Mouse (Mus musculus) embryonic facial prominence, embryonic 13.5 days (tissue): Measurements from ENCODE around the gene 5730409E04Rik. TPM values are rescaled to one million over a fixed set of nuclear protein-coding genes. Genes with fewer than 3 reads are reported as not detected.
A peak's percentile ranks its signal among the peaks of the same experiment; 100 is the strongest.

Source experiments
- ATAC-seq: fragments of 200-750 bp; cut with Nextera tagmentation; 2 replicates; pipeline ENCODE4 v1.8.0; 2017; ENCODE audit warnings: low read depth; ENCODE audit not compliant: insufficient number of reproducible peaks, insufficient read depth, low FRiP score, low TSS enrichment
- H3K27ac ChIP-seq: fragments of 300-500 bp; sonication (generic); 2 replicates; pipeline ENCODE4 v1.5.1; 2015; ENCODE audit warnings: moderate library complexity, mild to moderate bottlenecking, inconsistent platforms
- H3K27me3 ChIP-seq: fragments of 300-500 bp; sonication (generic); 2 replicates; pipeline ENCODE4 v1.6.1; 2015; ENCODE audit warnings: mild to moderate bottlenecking, inconsistent platforms
- H3K36me3 ChIP-seq: fragments of 300-500 bp; sonication (generic); 2 replicates; pipeline ENCODE4 v1.6.1; 2015; ENCODE audit warnings: mild to moderate bottlenecking, inconsistent platforms
- H3K4me1 ChIP-seq: fragments of 300-500 bp; sonication (generic); 2 replicates; pipeline ENCODE4 v1.6.1; 2015; ENCODE audit warnings: inconsistent platforms
- H3K4me2 ChIP-seq: fragments of 300-500 bp; sonication (generic); 2 replicates; pipeline ENCODE4 v1.6.1; 2015; ENCODE audit warnings: moderate library complexity, mild to moderate bottlenecking, inconsistent platforms
- H3K4me3 ChIP-seq: fragments of 300-500 bp; sonication (generic); 2 replicates; pipeline ENCODE4 v1.5.1; 2015; ENCODE audit warnings: mild to moderate bottlenecking, inconsistent platforms
- H3K9ac ChIP-seq: fragments of 300-500 bp; sonication (generic); 2 replicates; pipeline ENCODE4 v1.6.1; 2015; ENCODE audit warnings: mild to moderate bottlenecking, inconsistent platforms
- H3K9me3 ChIP-seq: fragments of 300-500 bp; sonication (generic); 2 replicates; pipeline ENCODE4 v1.6.1; 2016; ENCODE audit warnings: inconsistent platforms
- WGBS: fragments of 180-500 bp; shearing (Covaris S2); methylation state at CpG from one replicate; pipeline ENCODE4 v1.1.7; 2015; ENCODE audit warnings: mixed read lengths; 5-methylcytosine and 5-hydroxymethylcytosine counted together
- polyA plus RNA-seq: library from polyadenylated mRNA; unstranded; fragments of >200 nt; fragmentation: Nextera tagmentation; extraction: Ambion mirVana; gene quantifications from 2 replicates; pipeline ENCODE4 v1.2.1, GENCODE M21; 2015

Gene 5730409E04Rik
- polyA plus RNA-seq, 1 experiment from 2014 or later = 5.0 TPM

DNA sequence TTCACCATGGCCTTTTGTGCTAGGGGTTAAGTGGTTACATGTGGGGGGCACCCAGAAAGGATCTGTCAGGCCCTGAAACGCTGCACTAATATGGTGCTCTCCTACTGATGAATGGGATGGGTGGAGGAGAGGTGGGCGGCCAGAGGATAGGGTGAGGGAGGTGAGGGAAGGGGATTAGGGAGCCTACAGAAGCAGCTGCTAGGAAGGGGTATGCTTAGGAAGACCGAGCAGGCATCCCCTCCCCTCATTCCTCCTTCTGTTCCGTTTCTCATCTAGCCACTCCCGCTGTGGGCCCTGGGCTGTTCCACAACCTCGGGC lies 7.2 kb upstream of the 5730409E04Rik start:
- Histone ChIP-seq H3K4me2 (peak overlapping the region; percentile 55), H3K27me3 (no peaks in the 10 kb centered on the region), H3K4me3 (peak overlapping the region; percentile 20; the same call in 1 of the 2 replicates), H3K9me3 (no peaks in the 10 kb centered on the region), H3K4me1 (peaks cover 12% of the 10 kb centered on the region), H3K27ac (0 out of 2 replicates have a peak overlapping the region, but pooled peaks have one; percentile 34), H3K36me3 (no peaks in the 10 kb centered on the region), H3K9ac (peak overlapping the region; percentile 38; the same call in 1 of the 2 replicates)
- ATAC-seq = peak; percentile 48; the same call in 1 of the 2 replicates
- 7% methylated on average over 6 of the region's 6 CpGs for WGBS

DNA sequence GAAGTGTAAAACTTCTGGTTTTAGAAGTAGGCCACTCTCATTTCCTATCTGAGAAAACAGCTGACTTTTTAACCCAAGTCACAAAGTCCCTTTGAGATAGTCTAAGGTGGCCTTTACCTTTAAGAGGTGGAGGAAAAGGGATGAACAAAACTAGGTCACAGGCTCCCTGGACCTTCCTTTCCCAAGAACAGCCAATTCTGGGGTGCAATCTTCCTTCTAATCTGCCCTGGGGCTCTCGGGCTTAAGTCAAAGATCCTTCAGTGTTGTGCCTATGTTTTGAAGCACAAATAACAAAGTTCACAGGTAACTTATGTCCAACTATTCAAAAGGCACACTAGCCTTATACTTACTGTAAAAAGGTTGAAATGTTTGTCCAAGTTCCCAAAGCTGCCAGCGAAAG lies 5.5 kb upstream of the 5730409E04Rik start:
- Histone ChIP-seq H3K27me3 (no peaks in the 10 kb centered on the region), H3K4me3 (no peak overlapping the region), H3K4me1 (peaks cover 12% of the 10 kb centered on the region), H3K27ac (no peak overlapping the region), H3K36me3 (no peaks in the 10 kb centered on the region), H3K9ac (no peak overlapping the region), H3K9me3 (no peaks in the 10 kb centered on the region), H3K4me2 (no peak overlapping the region)
- no peak for ATAC-seq
- 76% methylated on average over 2 of the region's 2 CpGs for WGBS

DNA sequence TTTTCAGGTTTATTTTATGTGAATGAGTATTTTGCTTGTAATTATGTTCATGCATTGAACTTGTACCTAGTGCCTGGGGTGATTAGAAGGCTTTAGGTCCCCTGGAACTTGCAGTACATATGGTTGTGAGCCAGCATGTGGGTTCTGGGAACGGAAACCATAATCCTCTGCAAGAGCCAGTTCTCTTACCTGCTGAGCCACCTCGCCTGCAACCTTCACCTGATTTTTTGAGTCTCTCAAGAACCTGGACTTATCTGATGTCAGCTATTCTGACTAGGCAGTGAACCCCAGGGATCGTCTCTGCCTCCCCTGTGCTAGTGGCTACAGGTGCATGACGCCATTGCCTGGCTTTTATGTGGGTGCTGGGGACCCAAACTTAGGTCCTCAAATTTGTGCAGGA lies 3.9 kb upstream of the 5730409E04Rik start:
- no peak for ATAC-seq
- Histone ChIP-seq H3K27me3 (no peaks in the 10 kb centered on the region), H3K36me3 (no peaks in the 10 kb centered on the region), H3K27ac (no peak overlapping the region), H3K4me3 (no peak overlapping the region), H3K4me1 (peaks cover 15% of the 10 kb centered on the region), H3K4me2 (no peak overlapping the region), H3K9me3 (no peaks in the 10 kb centered on the region), H3K9ac (no peak overlapping the region)
- WGBS = 79% methylated on average over 4 of the region's 4 CpGs

DNA sequence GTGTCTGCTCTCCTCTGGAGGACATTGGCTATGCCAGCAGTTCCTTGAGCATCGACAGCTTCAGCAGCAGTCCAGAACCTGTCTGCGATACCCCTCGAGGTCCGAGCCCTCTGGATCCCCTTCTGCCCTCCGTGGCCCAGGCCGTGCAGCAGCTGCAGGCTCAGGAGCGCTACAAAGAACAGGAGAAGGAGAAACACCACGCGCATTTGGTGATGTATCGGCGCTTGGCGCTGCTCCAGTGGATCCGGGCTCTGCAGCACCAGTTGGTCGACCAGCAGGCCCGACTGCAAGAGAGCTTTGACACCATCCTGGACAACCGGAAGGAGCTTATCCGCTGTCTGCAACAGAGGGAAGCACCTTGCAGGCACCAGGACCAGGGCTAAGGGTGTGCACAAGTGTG lies 2.4 kb downstream of the 5730409E04Rik start:
- Histone ChIP-seq H3K9me3 (no peaks in the 10 kb centered on the region), H3K4me2 (no peak overlapping the region), H3K27me3 (no peaks in the 10 kb centered on the region), H3K4me1 (peaks cover 3% of the 10 kb centered on the region; the same call in 1 of the 2 replicates), H3K27ac (no peak overlapping the region), H3K4me3 (no peak overlapping the region), H3K9ac (no peak overlapping the region), H3K36me3 (peaks cover 17% of the 10 kb centered on the region)
- 93% methylated on average over 17 of the region's 17 CpGs for WGBS
- ATAC-seq = no peak

DNA sequence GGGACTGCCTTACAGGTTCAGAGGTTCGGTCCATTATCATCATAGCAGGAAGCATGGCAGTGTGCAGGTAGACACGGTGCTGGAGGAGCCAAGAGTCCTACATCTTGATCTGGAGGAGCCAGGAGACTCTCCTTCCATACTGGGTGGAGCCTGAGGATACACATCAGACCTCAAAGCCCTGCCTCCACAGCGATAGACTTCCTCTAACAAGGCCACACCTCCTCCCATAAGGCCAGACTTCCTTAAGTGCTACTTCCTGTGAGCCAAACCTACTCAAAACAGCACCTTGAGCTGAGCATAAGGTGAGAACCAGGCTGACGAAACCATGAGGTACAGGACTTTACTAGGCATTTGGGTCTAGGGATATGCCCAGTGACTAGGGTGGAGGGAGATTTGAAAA lies 6.7 kb downstream of the 5730409E04Rik start:
- H3K36me3 ChIP-seq = peaks cover 17% of the 10 kb centered on the region
- H3K27ac ChIP-seq = no peak overlapping the region
- WGBS = 84% methylated on average over 4 of the region's 4 CpGs
- H3K27me3 ChIP-seq = peaks cover 24% of the 10 kb centered on the region
- no peak overlapping the region for H3K4me2 ChIP-seq
- no peak for ATAC-seq
- H3K4me1 ChIP-seq = peaks cover 12% of the 10 kb centered on the region
- H3K9me3 ChIP-seq = no peaks in the 10 kb centered on the region
- no peak overlapping the region for H3K9ac ChIP-seq
- H3K4me3 ChIP-seq = no peak overlapping the region

DNA sequence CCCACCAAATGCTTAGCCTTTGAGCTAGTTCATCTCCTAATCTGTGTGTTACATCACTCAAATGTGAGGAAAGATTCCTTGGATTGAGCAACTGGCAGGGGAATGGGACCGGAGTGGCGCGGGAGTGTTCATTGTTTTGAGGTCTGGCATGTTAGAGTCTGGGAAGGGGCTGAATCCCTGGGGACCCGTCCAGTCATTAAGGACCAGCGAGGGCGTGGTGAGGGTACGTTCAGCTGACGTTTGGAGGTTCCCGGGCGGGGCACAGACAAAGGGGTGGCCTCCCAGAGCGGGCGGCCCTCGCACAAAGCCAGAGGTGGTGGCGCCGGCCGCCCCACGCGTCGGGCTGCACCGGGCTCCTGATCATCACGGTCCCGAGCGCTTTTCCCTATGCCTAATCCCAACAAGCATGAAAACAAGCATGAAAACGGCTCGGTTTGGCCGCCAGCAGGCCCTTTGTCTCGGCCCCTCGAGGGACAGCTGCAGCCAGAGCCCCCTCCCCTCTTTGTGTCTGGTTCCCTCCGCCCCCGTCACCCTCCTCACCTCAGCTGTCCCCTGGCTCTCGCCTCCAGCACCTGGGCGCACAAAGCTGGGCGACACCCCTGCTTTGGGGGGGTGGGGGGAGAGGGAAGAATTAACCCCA lies 10.2 kb downstream of the 5730409E04Rik start:
- peak overlapping the region; percentile 42 for H3K4me3 ChIP-seq
- ATAC-seq = no peak
- H3K36me3 ChIP-seq = no peaks in the 10 kb centered on the region
- no peaks in the 10 kb centered on the region for H3K9me3 ChIP-seq
- WGBS = 3% methylated on average over 33 of the region's 33 CpGs
- H3K27me3 ChIP-seq = peaks cover 30% of the 10 kb centered on the region
- H3K4me2 ChIP-seq = peak overlapping the region; percentile 77
- peak overlapping the region; percentile 69 for H3K9ac ChIP-seq
- no peak overlapping the region; the same call in 1 of the 2 replicates for H3K27ac ChIP-seq
- H3K4me1 ChIP-seq = peaks cover 12% of the 10 kb centered on the region

DNA sequence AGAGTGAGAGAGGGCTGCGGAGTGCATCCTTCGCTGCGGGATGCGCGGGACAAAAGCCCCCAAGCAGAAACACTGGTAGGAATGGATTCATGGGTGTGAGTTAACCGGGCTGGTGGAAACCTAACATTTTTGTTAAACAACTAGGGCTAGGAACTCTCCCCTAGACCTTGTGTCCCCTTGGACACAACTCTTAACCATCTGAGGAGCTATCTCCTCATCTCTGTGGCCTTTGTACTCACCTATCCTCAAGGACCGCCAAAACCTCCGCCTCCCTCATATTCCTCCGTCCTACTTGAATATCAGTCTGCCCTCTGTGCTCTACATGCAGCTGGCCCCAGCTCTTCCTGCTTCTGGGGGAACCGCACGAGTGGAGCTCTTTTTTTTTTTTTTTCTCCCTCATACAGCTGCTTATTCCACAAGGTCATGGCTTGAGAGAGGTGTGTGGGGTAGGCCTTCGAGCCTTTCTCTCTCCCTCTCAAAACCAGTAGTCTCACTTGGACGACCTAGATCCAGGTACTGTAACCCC lies 10.8 kb downstream of the 5730409E04Rik start:
- H3K9ac ChIP-seq = peak overlapping the region; percentile 69
- H3K27me3 ChIP-seq = peaks cover 30% of the 10 kb centered on the region
- 17% methylated on average over 13 of the region's 13 CpGs for WGBS
- peak overlapping the region; percentile 77 for H3K4me2 ChIP-seq
- H3K9me3 ChIP-seq = no peaks in the 10 kb centered on the region
- peaks cover 12% of the 10 kb centered on the region for H3K4me1 ChIP-seq
- no peaks in the 10 kb centered on the region for H3K36me3 ChIP-seq
- ATAC-seq = no peak; the same call in 1 of the 2 replicates
- H3K4me3 ChIP-seq = peak overlapping the region; percentile 42
- no peak overlapping the region for H3K27ac ChIP-seq

DNA sequence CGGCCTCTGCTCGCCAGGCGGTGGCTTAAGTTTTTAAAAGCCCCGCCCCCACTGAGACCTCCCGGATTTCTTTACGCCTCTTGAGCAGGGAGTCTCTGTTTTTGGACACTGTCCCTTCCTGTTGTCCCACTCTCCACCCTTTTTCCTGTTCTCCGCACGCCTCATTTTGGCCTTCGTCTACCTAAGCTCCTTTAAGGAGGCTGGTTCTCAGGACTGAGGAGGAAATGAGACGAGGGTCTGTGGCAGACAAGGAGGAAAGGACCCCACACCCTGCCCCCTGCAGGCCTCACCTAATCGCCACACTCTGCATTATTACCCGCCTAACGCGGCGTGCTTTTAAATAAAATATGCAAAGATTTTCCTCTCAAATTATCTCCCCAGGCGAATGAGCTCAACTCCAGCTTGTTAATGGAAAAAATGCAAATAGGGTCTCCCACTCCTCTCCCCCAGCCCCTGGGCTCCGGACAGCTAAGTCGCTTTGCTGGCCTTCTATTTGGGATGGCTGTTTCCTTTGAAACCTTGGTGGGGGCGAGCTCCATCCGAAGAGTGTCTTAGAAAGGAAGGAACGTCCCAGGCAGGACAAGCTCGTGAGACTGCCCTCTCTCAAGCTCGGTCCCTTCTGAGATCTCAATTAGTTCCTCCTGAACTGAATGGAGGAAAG lies 17.5 kb downstream of the 5730409E04Rik start:
- Histone ChIP-seq H3K9me3 (no peaks in the 10 kb centered on the region), H3K27me3 (no peaks in the 10 kb centered on the region; the same call in 1 of the 2 replicates), H3K4me3 (peak overlapping the region; percentile 21), H3K4me2 (peak overlapping the region; percentile 53), H3K27ac (no peak overlapping the region), H3K9ac (peak overlapping the region; percentile 53; the same call in 1 of the 2 replicates), H3K36me3 (no peaks in the 10 kb centered on the region), H3K4me1 (peaks cover 11% of the 10 kb centered on the region; the same call in 1 of the 2 replicates)
- ATAC-seq = no peak
- 1% methylated on average over 23 of the region's 23 CpGs for WGBS

DNA sequence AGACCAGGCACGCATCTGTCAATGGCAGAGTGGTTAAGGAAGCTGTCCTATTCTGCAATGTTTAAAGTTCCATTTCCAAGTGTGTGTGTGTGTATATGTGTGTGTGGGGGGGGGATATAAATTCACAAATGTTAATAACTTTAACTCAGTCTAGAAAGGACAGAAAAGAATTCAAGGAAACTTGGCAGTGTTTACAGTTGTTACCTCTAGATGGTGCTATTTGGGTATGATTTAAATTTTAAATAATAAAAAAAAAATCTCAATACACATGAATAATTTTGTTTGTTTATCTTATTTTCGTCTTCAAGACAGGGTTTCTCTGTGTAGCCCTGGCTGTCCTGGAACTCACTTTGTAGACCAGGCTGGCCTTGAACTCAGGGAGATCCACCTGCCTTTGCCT lies 22.3 kb downstream of the 5730409E04Rik start:
- Histone ChIP-seq H3K27me3 (peaks cover 22% of the 10 kb centered on the region), H3K4me2 (no peak overlapping the region), H3K9me3 (no peaks in the 10 kb centered on the region), H3K4me3 (no peak overlapping the region), H3K9ac (no peak overlapping the region), H3K36me3 (no peaks in the 10 kb centered on the region), H3K4me1 (peaks cover 8% of the 10 kb centered on the region; the same call in 1 of the 2 replicates), H3K27ac (no peak overlapping the region)
- whole genome bisulfite sequencing = 48% methylated on average over 2 of the region's 2 CpGs
- no peak for ATAC-seq

DNA sequence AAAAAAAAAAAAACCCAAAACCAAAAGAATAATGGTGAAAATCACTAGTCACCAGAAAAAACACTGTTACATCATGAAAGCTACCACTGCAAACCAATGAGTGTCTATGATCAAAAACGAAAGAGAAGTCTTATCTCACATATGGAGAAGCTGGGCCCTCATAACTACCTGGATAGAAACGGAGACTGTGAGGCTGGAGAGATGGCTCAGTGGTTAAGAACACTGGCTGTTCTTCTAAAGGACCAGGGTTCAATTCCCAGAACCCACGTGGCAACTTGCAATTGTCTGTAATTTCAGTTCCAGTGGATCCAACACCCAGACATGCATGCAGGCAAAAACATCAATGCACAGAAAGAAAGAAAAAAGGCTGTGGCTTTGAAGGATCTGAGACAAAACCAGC lies 23.1 kb downstream of the 5730409E04Rik start:
- Histone ChIP-seq H3K36me3 (no peaks in the 10 kb centered on the region), H3K4me1 (0 out of 2 replicates have a peak, but pooled peaks cover under 1% of the 10 kb centered on the region), H3K4me3 (no peak overlapping the region), H3K27ac (no peak overlapping the region), H3K9ac (no peak overlapping the region), H3K9me3 (no peaks in the 10 kb centered on the region), H3K4me2 (no peak overlapping the region), H3K27me3 (peaks cover 23% of the 10 kb centered on the region)
- 58% methylated on average over 3 of the region's 3 CpGs for WGBS
- ATAC-seq = no peak

DNA sequence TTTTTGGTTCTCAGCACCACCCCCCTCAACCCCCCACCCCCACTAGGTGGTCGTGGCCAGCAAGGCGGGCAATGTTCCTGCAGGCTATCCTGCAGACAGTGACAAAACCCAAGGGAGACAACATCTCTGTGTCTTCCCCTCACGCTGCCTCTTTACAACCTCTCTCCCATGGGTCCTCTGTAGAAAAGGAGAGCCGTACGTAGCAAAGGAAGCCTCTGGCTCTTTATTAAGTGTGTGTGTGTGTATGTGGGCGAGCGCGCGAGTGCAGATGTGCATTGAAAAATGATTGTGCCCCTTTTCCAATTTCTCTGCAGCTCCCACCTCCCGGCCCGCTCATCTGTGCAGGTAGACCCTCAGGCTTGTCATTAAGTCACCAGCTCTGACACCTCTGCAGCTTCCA lies 26.7 kb downstream of the 5730409E04Rik start:
- H3K4me2 ChIP-seq = 0 out of 2 replicates have a peak overlapping the region, but pooled peaks have one; percentile 1
- ATAC-seq = no peak
- WGBS = 23% methylated on average over 11 of the region's 11 CpGs
- H3K4me1 ChIP-seq = no peaks in the 10 kb centered on the region
- H3K4me3 ChIP-seq = no peak overlapping the region
- H3K27ac ChIP-seq = no peak overlapping the region
- peaks cover 30% of the 10 kb centered on the region for H3K27me3 ChIP-seq
- H3K36me3 ChIP-seq = no peaks in the 10 kb centered on the region
- no peaks in the 10 kb centered on the region for H3K9me3 ChIP-seq
- H3K9ac ChIP-seq = 0 out of 2 replicates have a peak overlapping the region, but pooled peaks have one; percentile 11

DNA sequence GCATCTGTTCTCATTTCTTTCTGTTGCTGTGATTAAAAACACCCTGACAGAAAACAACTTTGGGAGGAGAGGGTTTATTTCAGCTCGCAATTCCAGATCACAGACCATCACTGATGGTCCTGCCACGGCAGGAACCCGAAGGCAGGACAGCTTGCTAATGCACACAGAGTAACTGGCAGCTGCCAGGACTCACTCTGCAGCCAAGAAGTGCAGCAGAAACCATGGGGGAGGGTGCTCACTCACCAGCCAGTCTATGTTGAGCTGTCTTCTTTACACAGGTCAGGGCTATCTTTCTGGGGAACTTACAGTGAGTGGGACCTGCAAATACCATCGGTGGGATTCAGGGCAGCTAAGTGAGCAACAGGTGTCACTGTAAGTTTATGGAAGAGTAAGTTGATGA lies 27.8 kb downstream of the 5730409E04Rik start:
- Histone ChIP-seq H3K36me3 (no peaks in the 10 kb centered on the region), H3K27ac (no peak overlapping the region), H3K4me3 (no peak overlapping the region), H3K9me3 (no peaks in the 10 kb centered on the region), H3K27me3 (peaks cover 30% of the 10 kb centered on the region), H3K4me2 (no peak overlapping the region), H3K4me1 (no peaks in the 10 kb centered on the region), H3K9ac (no peak overlapping the region)
- no peak for ATAC-seq
- 58% methylated on average over 4 of the region's 4 CpGs for WGBS
